Mouse (Mus musculus): ENCODE measurements around the gene Zfp574.

DNA sequence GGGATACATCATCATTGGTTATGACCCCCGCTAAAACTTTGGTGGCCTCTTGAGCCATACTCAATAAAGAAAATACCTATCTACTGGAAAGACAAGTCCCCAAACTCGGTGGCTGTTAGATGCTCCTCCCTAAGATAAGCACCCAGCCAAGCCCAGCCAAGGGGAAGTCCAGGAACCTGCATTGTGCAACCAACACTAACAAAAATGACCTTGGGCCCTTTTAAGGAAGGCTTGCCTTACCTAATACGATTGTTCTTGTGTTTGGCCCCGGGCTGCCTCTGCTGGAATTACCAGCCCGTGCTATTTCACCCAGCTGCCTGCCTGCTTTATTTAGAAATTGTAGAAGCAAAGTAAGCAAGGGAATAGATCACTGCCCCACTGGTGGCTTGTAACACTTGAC lies 12.3 kb downstream of the Zfp574 start:
- no peak for TF ChIP-seq CTCF (IDR thresholded peaks at IDR 0.05; ENCODE audit: control insufficient read depth, insufficient read depth, low read length)
- no peak for TF ChIP-seq POLR2A (IDR thresholded peaks at IDR 0.05; ENCODE audit: borderline replicate concordance, control insufficient read depth, low read depth, low read length)

Data from bone marrow, adult 2 months (tissue).